Mouse (Mus musculus) retina, postnatal 7 days (tissue): Measurements from ENCODE around the gene 1700021F05Rik.
"Not testable (repeated sequence)": the region's sequence is repeated elsewhere in the genome, so short reads cannot be mapped to it uniquely, and the experiment has no call there.

ENCODE experiments used
- DNase-seq: peaks from one replicate; pipeline ENCODE4 v3.0.0-alpha.2; 2012; ENCODE audit warnings: low read depth, low spot score

Gene 1700021F05Rik

GRCm38 (mm10) chr10:43539746-43540310 is 966 bp downstream of the 1700021F05Rik start:
- DNase-seq = no peak

GRCm38 (mm10) chr10:43538831-43539230 is 2.0 kb downstream of the 1700021F05Rik start:
- DNase-seq = no peak

GRCm38 (mm10) chr10:43537652-43538051 is 3.1 kb downstream of the 1700021F05Rik start:
- DNase-seq = no peak

GRCm38 (mm10) chr10:43534382-43534781 is 6.4 kb downstream of the 1700021F05Rik start:
- no peak for DNase-seq

- DNase-seq = no peak
These were observed 13.2 kb downstream of the 1700021F05Rik start for GRCm38 (mm10) chr10:43527283-43528269.

GRCm38 (mm10) chr10:43523931-43524330 is 16.9 kb downstream of the 1700021F05Rik start, which contains the start of gene Gm9803:
Gm9803 (plus strand) TSS chr10:43524084.
- not testable (repeated sequence) for DNase-seq

GRCm38 (mm10) chr10:43519977-43520376 is 20.8 kb downstream of the 1700021F05Rik start:
- DNase-seq = no peak

- DNase-seq = no peak
These were observed 22.4 kb downstream of the 1700021F05Rik start for GRCm38 (mm10) chr10:43518368-43518767.

GRCm38 (mm10) chr10:43517836-43518235 is 23.0 kb downstream of the 1700021F05Rik start:
- no peak for DNase-seq

- no peak for DNase-seq
These were observed 23.7 kb downstream of the 1700021F05Rik start for GRCm38 (mm10) chr10:43516992-43517660.

GRCm38 (mm10) chr10:43512976-43513375 is 27.8 kb downstream of the 1700021F05Rik start:
- no peak for DNase-seq

- no peak for DNase-seq
These were observed 31.6 kb downstream of the 1700021F05Rik start for GRCm38 (mm10) chr10:43509228-43509627.

GRCm38 (mm10) chr10:43507051-43507450 is 33.7 kb downstream of the 1700021F05Rik start:
- no peak for DNase-seq

GRCm38 (mm10) chr10:43504291-43504690 is 36.5 kb downstream of the 1700021F05Rik start:
- no peak for DNase-seq

GRCm38 (mm10) chr10:43502599-43502998 is 38.2 kb downstream of the 1700021F05Rik start:
- DNase-seq = no peak

- DNase-seq = no peak
These were observed 49.9 kb downstream of the 1700021F05Rik start for GRCm38 (mm10) chr10:43490846-43491245.

GRCm38 (mm10) chr10:43490034-43490433 is 50.8 kb downstream of the 1700021F05Rik start:
- no peak for DNase-seq

GRCm38 (mm10) chr10:43489550-43489949 is 51.2 kb downstream of the 1700021F05Rik start:
- DNase-seq = no peak

GRCm38 (mm10) chr10:43489139-43489538 is 51.7 kb downstream of the 1700021F05Rik start:
- no peak for DNase-seq

- no peak for DNase-seq
These were observed 52.5 kb downstream of the 1700021F05Rik start for GRCm38 (mm10) chr10:43488258-43488657.

- no peak for DNase-seq
These were observed 53.3 kb downstream of the 1700021F05Rik start for GRCm38 (mm10) chr10:43487441-43488010.
